Mouse (Mus musculus): ENCODE measurements around the gene Gmfg.

Gene Gmfg

DNA sequence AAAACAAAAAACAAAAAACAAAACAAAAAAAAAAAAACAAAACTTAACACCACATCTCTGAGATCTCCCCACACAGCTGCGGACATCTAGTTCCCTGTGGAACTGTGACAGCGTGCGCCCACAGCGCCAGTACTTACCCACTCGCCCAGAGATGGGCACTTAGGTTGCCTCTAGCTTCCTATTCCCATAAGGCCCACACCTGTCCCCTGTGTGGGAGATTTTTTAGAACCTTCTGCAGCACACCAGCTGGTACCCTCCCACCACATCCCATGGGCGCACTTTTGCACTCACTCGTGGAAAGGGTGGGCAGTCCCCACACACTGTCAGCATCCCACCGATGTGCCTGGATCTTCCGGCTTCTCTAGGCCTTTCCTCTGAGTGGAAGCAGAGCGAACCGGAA is 45.6 kb downstream of the Gmfg start:
- no peak for DNase-seq (ENCODE audit: low read depth, low spot score)

DNA sequence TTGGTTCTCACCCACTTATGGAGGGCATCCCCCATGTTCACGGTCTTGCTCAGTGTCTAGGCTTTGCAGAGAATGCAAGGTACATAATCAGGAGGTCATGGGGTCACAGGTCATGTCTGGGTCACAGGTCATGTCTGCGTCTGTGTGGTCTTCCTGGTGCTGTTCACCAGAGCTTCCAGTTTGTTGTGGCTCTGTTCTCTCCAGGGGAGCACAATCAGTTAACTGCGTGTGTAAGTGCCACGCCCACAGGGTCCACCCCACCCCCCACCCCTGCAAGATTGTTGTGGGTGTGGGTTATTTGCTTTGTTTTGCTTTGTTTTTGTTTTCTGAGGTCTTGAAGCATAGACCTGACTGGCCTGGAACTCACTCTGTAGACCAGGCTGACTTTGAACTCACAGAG is 46.9 kb downstream of the Gmfg start:
- no peak for DNase-seq (ENCODE audit: low read depth, low spot score)

DNA sequence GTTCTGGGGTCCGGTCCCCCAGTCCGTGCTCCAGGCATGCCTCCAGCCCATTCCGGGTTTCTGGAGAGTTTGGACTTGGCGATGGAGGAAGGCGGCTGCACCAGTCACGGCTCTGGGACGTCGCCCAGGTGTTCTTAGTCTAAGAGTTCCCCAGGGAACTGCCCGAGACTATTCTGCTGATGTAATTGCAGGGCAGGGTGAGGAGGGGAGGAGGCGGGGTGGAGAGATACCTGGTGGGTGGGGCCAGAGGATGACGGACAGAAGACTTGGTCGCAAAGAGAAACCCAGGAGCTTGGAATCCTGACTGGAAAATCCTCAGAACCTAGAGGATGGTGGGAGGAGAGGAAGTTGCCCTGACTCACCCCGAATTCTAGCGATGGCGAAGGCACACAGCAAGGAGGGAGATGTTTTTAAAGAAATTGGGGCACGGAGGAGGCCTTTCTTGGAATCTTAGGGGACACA is 50.8 kb downstream of the Gmfg start:
- peak; percentile 33 for DNase-seq (ENCODE audit: low read depth, low spot score)

DNA sequence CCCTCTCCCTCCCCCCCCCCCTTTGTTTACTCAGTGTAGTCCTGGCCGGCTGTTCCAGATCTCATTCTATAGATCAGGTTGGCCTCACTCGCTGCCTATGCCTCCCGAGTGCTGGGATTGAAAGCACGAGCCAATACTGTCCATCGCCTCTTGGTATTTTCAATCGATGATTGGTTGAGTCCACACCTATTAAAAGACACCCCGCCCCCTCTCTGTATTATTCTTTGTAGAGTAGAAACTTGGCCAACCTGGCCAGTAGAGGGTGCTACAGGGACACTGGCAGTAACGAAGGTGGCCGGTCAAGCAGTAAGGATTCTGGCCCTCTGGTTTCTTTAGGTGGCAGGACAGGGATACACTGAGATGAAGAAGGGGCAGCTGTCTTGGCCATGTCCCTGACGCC is 53.2 kb downstream of the Gmfg start:
- DNase-seq (ENCODE audit: low read depth, low spot score), result peak; percentile 61

DNA sequence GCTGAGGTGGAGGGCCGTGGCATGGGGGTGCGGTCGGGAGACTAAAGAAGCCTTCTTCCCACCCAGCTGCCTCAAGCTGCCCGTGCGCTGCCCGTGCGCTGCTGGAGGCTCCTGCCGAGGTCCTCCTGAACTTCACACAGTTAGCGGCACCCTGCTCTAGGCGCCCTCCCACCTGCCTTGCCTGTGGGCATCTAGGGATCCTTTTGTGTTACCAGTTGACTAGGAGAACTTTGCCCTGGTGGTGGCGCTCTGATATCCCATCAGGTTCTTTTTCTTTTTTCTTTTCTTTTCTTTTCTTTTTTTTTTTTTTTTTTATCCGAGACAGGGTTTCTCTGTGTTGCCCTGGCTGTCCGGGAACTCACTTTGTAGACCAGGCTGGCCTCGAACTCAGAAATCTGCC is 53.7 kb downstream of the Gmfg start:
- DNase-seq (ENCODE audit: low read depth, low spot score), result no peak

DNA sequence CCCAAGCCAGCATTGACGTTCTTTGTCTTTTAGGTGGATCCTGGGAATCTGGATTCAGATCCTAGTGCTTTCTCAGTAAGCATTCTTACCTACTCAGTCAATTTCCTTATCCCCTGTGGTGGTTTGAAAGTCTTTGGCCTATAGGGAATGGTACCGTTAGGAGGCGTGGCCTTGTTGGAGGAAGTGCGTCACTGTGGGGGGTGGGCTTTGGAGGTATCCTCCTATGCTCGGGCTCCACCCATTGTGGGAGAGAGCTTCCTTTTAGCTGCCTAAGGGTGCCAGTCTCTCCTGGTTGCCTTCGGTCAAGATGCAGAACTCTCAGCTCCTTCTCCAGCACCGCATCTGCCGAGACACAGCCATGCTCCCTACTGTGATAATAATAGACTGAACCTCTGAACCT is 55.1 kb downstream of the Gmfg start:
- no peak for DNase-seq (ENCODE audit: low read depth, low spot score)

DNA sequence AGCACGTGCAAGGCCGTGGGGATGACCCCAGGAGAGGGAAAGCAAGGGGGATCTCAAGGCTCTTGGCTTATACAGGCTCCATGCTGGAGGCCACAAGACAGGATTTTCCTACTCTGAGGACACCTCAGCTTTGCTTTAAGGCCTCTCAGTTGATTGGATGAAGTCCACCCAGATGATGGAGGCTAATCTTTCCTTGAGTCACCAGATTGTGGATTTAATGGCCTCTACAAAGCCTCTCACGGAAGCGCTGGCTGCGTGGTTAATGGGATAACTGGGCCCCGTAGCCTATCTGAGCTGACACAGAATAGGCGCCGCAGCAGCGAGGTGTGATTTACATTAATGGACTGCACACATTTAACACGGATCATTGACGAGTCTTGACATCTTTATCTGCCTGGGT is 58.2 kb downstream of the Gmfg start:
- peak; percentile 23 for DNase-seq (ENCODE audit: low read depth, low spot score)
